Mouse (Mus musculus) CH12.LX (cell line): ENCODE results near the gene Amotl2. TPM values are rescaled to one million over a fixed set of nuclear protein-coding genes. Genes with fewer than 3 reads are reported as not detected.

Source experiments
- DNase-seq: peaks from one replicate; pipeline ENCODE4 v3.0.0-alpha.2; 2013; ENCODE audit errors: extremely low read depth
- H3K27ac ChIP-seq: 2 replicates; pipeline ENCODE4 v1.5.1; 2012; ENCODE audit warnings: low read depth, mild to moderate bottlenecking, control low read depth, moderate library complexity; ENCODE audit not compliant: insufficient read depth
- H3K27me3 ChIP-seq: replicated peaks from 2 replicates; pipeline ENCODE3; 2012; ENCODE audit warnings: inconsistent platforms
- H3K36me3 ChIP-seq, 2 experiments: replicated peaks in 1 of 2; 2 replicates each; pipeline versions ENCODE3 to v1.6.1; 2012; ENCODE audit warnings: inconsistent platforms in 1 of 2, low read length in 1 of 2, mild to moderate bottlenecking in 1 of 2, mixed read lengths in 1 of 2, moderate library complexity in 1 of 2; ENCODE audit not compliant: control insufficient read depth in 1 of 2, insufficient read depth in 1 of 2
- H3K4me1 ChIP-seq, 2 experiments: 2 replicates each; pipeline ENCODE4 v1.6.1; 2012; ENCODE audit warnings: inconsistent platforms in 1 of 2, moderate library complexity in 1 of 2; ENCODE audit not compliant: insufficient read depth in 2 of 2, control insufficient read depth in 1 of 2
- H3K4me2 ChIP-seq: 2 replicates; pipeline ENCODE4 v1.6.1; 2012; ENCODE audit warnings: low read depth, mild to moderate bottlenecking, control low read depth; ENCODE audit not compliant: poor library complexity, insufficient read depth, severe bottlenecking
- H3K4me3 ChIP-seq, 3 experiments: fragments of 150-350 bp in 1 of 3; sonication (generic) in 1 of 3; replicated peaks in 1 of 3; 2 replicates each; pipeline versions ENCODE3 to v1.5.1; 2011 to 2012; ENCODE audit warnings: low read depth in 2 of 3, low read length in 2 of 3, mild to moderate bottlenecking in 2 of 3, moderate library complexity in 2 of 3, control low read depth in 1 of 3, improper control_type of control experiment in 1 of 3, inconsistent platforms in 1 of 3, mixed read lengths in 1 of 3; ENCODE audit not compliant: poor library complexity in 1 of 3
- H3K79me2 ChIP-seq: replicated peaks from 2 replicates; pipeline ENCODE4 v1.6.1; 2012; ENCODE audit warnings: mild to moderate bottlenecking, moderate library complexity; ENCODE audit not compliant: control insufficient read depth, poor library complexity, insufficient read depth, severe bottlenecking; ENCODE audit errors: extremely low read depth
- H3K9ac ChIP-seq: 2 replicates; pipeline ENCODE4 v1.6.1; 2012; ENCODE audit warnings: low read depth, mild to moderate bottlenecking, control low read depth, moderate library complexity; ENCODE audit not compliant: insufficient read depth
- H3K9me3 ChIP-seq: replicated peaks from 2 replicates; pipeline ENCODE3; 2012; ENCODE audit warnings: low read length, inconsistent platforms, mixed read lengths
- BHLHE40 ChIP-seq: IDR thresholded peaks from 2 replicates; pipeline ENCODE4 v1.6.1; 2011; ENCODE audit warnings: mild to moderate bottlenecking, low read depth, low read length, improper control_type of control experiment
- ELF1 ChIP-seq: IDR thresholded peaks from 2 replicates; pipeline ENCODE4 v1.6.1; 2014; ENCODE audit warnings: low read depth, mild to moderate bottlenecking, inconsistent platforms, low read length, improper control_type of control experiment
- HCFC1 ChIP-seq: IDR thresholded peaks from 2 replicates; pipeline ENCODE4 v1.6.1; 2012; ENCODE audit warnings: low read depth, mild to moderate bottlenecking, inconsistent platforms, low read length, improper control_type of control experiment
- JUN ChIP-seq: IDR thresholded peaks from 2 replicates; pipeline ENCODE4 v1.6.1; 2011; ENCODE audit warnings: low read depth, mild to moderate bottlenecking, low read length, improper control_type of control experiment, moderate library complexity; ENCODE audit not compliant: insufficient read depth
- MAFK ChIP-seq: IDR thresholded peaks from 2 replicates; pipeline ENCODE4 v1.6.1; 2011; ENCODE audit warnings: low read length, improper control_type of control experiment; ENCODE audit not compliant: insufficient replicate concordance
- MAX ChIP-seq: IDR thresholded peaks from 2 replicates; pipeline ENCODE4 v1.6.1; 2011; ENCODE audit warnings: low read length, improper control_type of control experiment
- MAZ ChIP-seq: IDR thresholded peaks from 2 replicates; pipeline ENCODE4 v1.6.1; 2012; ENCODE audit warnings: low read depth, mild to moderate bottlenecking, inconsistent platforms, low read length, improper control_type of control experiment, moderate library complexity
- MEF2A ChIP-seq: IDR thresholded peaks from 2 replicates; pipeline ENCODE4 v1.6.1; 2014; ENCODE audit warnings: low read depth, mild to moderate bottlenecking, inconsistent platforms, low read length, improper control_type of control experiment, borderline replicate concordance
- MYC ChIP-seq: IDR thresholded peaks from 2 replicates; pipeline ENCODE4 v1.6.1; 2011; ENCODE audit warnings: low read depth, mild to moderate bottlenecking, improper control_type of control experiment, low read length
- NELFE ChIP-seq: IDR thresholded peaks from 2 replicates; pipeline ENCODE4 v1.6.1; 2011; ENCODE audit warnings: low read depth, low read length, improper control_type of control experiment
- POLR2AphosphoS2 ChIP-seq: IDR thresholded peaks from 2 replicates; pipeline ENCODE4 v1.6.1; 2011; ENCODE audit warnings: low read depth, low read length, improper control_type of control experiment
- RAD21 ChIP-seq: IDR thresholded peaks from 2 replicates; pipeline ENCODE4 v1.6.1; 2011; ENCODE audit warnings: low read depth, mild to moderate bottlenecking, low read length, improper control_type of control experiment, moderate library complexity
- SIN3A ChIP-seq: IDR thresholded peaks from 2 replicates; pipeline ENCODE4 v1.6.1; 2012; ENCODE audit warnings: low read length, improper control_type of control experiment, inconsistent platforms
- TBP ChIP-seq: conservative IDR thresholded peaks from 2 replicates; pipeline ENCODE4 v1.6.1; 2011; ENCODE audit warnings: low read depth, low read length, improper control_type of control experiment
- TCF12 ChIP-seq: IDR thresholded peaks from 2 replicates; pipeline ENCODE4 v1.6.1; 2014; ENCODE audit warnings: low read depth, mild to moderate bottlenecking, inconsistent platforms, low read length, improper control_type of control experiment
- UBTF ChIP-seq: IDR thresholded peaks from 2 replicates; pipeline ENCODE4 v1.6.1; 2012; ENCODE audit warnings: low read depth, mild to moderate bottlenecking, inconsistent platforms, low read length, improper control_type of control experiment, moderate library complexity
- dilution Hi-C: fragments of 300-500 bp; cut with MboI; formaldehyde crosslinking; loops from 2 replicates; pipeline ENCODE4 v1.14.3; 2020; ENCODE audit warnings: low sequenced_read_pairs; ENCODE audit not compliant: extremely low pct_unique_long_range_greater_than_20kb, extremely low pct_ligation_motif_present
- in situ Hi-C: fragments of 300-500 bp; cut with MboI; formaldehyde crosslinking; loops from 3 replicates; pipeline ENCODE4 v1.14.3; 2019; ENCODE audit warnings: low sequenced_read_pairs, low pct_ligation_motif_present, low pct_unique_long_range_greater_than_20kb, mixed read lengths
- polyA plus RNA-seq: library from polyadenylated mRNA; unstranded; fragments of >175 nt; gene quantifications from 2 replicates; pipeline ENCODE4 v1.2.1, GENCODE M21; 2012; ENCODE audit warnings: low read depth; ENCODE audit not compliant: insufficient read length
- total RNA-seq, 2 experiments: library from RNA; depleted of rRNA; stranded (reverse); fragments of 300-350 nt in 1 of 2; fragments of >200 nt in 1 of 2; gene quantifications; 2 replicates each; pipeline ENCODE4 v1.2.3; 2012 to 2014

Amotl2 gene
- total and polyA plus RNA-seq, 3 experiments = 0.08 TPM; not detected in 2

DNA sequence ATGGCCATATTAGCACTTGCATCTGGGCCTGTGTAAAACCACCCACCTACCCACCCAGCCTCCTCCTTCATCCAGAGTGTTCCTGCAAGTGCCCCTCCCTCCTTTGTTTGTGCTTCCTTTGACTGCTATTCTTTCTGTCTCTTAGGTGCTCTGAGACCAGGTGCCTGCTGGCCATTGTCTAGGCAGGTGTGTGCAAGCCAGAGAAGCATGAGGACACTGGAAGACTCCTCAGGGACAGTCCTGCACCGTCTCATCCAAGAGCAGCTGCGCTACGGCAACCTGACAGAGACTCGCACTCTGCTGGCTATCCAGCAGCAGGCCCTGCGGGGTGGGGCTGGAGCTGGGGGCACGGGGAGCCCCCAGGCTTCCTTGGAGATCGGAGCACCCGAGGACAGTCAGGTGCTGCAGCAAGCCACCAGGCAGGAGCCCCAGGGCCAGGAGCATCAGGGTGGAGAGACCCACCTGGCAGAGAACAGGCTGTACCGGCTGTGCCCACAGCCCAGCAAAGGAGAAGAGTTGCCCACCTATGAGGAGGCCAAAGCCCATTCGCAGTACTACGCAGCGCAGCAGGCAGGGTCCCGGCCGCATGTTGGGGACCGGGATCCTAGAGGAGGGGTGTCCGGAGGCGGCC is 3.6 kb downstream of the Amotl2 start:
- in situ Hi-C loops = loop anchor here (5.0 to 10.0 kb wide), 2 partner anchors 57 to 155 kb away; no protein-coding TSS in a partner anchor
- H3K36me3 ChIP-seq = no peaks in the 10 kb centered on the region
- DNase-seq = no peak
- no peak overlapping the region for H3K9ac ChIP-seq
- peaks cover 0 to under 1% of the 10 kb centered on the region in 2 experiments; a peak in 1 of 4 replicates for H3K4me1 ChIP-seq
- no peak overlapping the region for H3K27ac ChIP-seq
- H3K79me2 ChIP-seq = no peaks in the 10 kb centered on the region
- peaks cover 14% of the 10 kb centered on the region for H3K9me3 ChIP-seq
- peaks cover 67% of the 10 kb centered on the region for H3K27me3 ChIP-seq
- TF ChIP-seq TBP (no peak), TCF12 (no peak)
- dilution Hi-C loops = no loop called here
- H3K4me2 ChIP-seq = no peak overlapping the region
- no peak overlapping the region for H3K4me3 ChIP-seq

DNA sequence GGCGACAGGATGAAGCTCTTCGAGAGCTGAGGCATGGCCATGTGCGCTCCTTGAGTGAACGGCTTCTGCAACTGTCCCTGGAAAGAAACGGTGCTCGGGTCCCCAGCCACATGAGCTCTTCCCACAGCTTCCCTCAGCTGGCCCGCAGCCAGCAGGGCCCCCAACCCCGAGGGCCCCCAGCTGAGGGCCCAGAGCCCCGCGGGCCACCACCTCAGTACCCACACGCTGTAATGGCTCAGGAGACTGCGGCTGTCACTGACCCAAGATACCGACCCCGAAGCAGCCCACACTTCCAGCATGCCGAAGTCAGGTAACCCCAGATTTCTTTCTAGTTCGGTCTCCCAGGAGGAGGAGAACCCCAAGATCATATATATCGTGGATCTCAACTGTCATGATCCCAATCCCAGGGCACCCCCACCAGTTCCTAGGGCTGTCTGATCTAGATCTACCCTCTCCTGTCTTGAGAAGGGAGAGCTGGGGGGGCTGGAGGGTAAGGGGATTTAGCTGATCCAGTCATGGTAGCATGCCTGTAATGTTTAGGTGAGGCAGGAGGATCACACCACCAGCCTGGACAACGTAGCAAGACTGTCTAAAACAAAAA is 4.2 kb downstream of the Amotl2 start:
- in situ Hi-C loops (loop anchor here (5.0 kb wide), 1 partner anchor 57 kb away; no protein-coding TSS in a partner anchor), dilution Hi-C loops (no loop called here)
- TF ChIP-seq MYC (no peak), UBTF (no peak), NELFE (no peak), HCFC1 (no peak), POLR2AphosphoS2 (no peak), BHLHE40 (no peak), JUN (no peak)
- no peaks in the 10 kb centered on the region for H3K36me3 ChIP-seq
- H3K9me3 ChIP-seq = peaks cover 14% of the 10 kb centered on the region
- no peaks in the 10 kb centered on the region for H3K4me1 ChIP-seq
- H3K4me3 ChIP-seq = no peak overlapping the region
- DNase-seq = no peak
- H3K4me2 ChIP-seq = no peak overlapping the region
- no peak overlapping the region for H3K9ac ChIP-seq
- H3K27me3 ChIP-seq = peaks cover 67% of the 10 kb centered on the region
- H3K79me2 ChIP-seq = no peaks in the 10 kb centered on the region
- no peak overlapping the region for H3K27ac ChIP-seq

DNA sequence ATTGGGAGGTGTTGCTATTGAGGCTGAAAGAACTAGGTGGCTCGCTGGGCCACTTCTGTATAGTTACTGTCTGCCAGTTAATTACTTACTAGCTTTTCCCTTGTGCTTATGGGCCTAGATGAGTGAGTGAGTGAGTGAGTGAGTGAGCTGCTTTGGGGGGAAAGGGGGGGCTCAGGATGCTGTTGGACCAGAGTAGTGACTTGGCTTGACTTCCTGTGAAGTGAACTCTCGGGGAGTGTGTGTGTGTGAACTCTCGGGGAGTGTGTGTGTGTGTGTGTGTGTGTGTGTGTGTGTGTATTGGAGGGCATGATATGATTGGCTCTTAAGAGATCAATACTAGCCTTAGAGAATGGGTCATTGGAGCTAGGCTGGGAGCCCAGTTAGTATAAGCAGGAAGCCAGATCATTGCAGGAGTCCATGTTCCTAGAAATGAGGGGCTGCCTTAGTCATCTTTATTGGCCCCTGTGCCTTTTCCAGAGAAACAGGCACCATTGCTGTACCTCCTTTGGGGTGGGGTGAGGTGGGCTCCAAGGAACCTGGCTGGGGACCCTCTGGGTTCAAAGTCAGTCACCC is 5.0 kb downstream of the Amotl2 start:
- no peak overlapping the region for H3K4me2 ChIP-seq
- TF ChIP-seq TCF12 (no peak), UBTF (no peak), MAFK (no peak), MEF2A (no peak), SIN3A (no peak), HCFC1 (no peak), RAD21 (no peak), ELF1 (no peak), TBP (no peak), MAZ (no peak), MAX (no peak)
- dilution Hi-C loops (no loop called here), in situ Hi-C loops (loop anchor here (5.0 kb wide), 1 partner anchor 56 kb away; no protein-coding TSS in a partner anchor)
- no peaks in the 10 kb centered on the region for H3K79me2 ChIP-seq
- no peak for DNase-seq
- H3K36me3 ChIP-seq = no peaks in the 10 kb centered on the region
- no peak overlapping the region for H3K9ac ChIP-seq
- no peak overlapping the region for H3K27ac ChIP-seq
- no peak overlapping the region for H3K4me3 ChIP-seq
- peaks cover 14% of the 10 kb centered on the region for H3K9me3 ChIP-seq
- no peaks in the 10 kb centered on the region for H3K4me1 ChIP-seq
- H3K27me3 ChIP-seq = peaks cover 73% of the 10 kb centered on the region
